Mouse (Mus musculus) stomach, embryonic 14.5 days (tissue): Measurements from ENCODE around the gene Ak1. TPM values are rescaled to one million over a fixed set of nuclear protein-coding genes. Genes with fewer than 3 reads are reported as not detected.

Experiments used
- ATAC-seq: fragments of 200-750 bp; cut with Nextera tagmentation; 2 replicates; pipeline ENCODE4 v1.8.0; 2017; ENCODE audit warnings: low read depth, moderate TSS enrichment; ENCODE audit not compliant: insufficient number of reproducible peaks, insufficient read depth, low FRiP score
- H3K27ac ChIP-seq: fragments of 300-500 bp; sonication (generic); 2 replicates; pipeline ENCODE4 v1.5.1; 2014; ENCODE audit warnings: mild to moderate bottlenecking, low read length, moderate library complexity, mixed read lengths
- H3K27me3 ChIP-seq: fragments of 300-500 bp; sonication (generic); 2 replicates; pipeline ENCODE4 v1.6.1; 2014; ENCODE audit warnings: low read length, control low read depth, mixed read lengths; ENCODE audit not compliant: control insufficient read depth, insufficient read depth
- H3K36me3 ChIP-seq: fragments of 300-500 bp; sonication (generic); 2 replicates; pipeline ENCODE4 v1.6.1; 2014; ENCODE audit warnings: mild to moderate bottlenecking, control low read depth, low read length, moderate library complexity, mixed read lengths; ENCODE audit not compliant: control insufficient read depth, insufficient read depth
- H3K4me1 ChIP-seq: fragments of 300-500 bp; sonication (generic); 2 replicates; pipeline ENCODE4 v1.6.1; 2014; ENCODE audit warnings: low read length, control low read depth, mixed read lengths; ENCODE audit not compliant: control insufficient read depth, insufficient read depth
- H3K4me2 ChIP-seq: fragments of 300-500 bp; sonication (generic); replicated peaks from 2 replicates; pipeline ENCODE4 v1.6.1; 2014; ENCODE audit warnings: low read depth, low read length, control low read depth
- H3K4me3 ChIP-seq: fragments of 300-500 bp; sonication (generic); 2 replicates; pipeline ENCODE4 v1.5.1; 2014; ENCODE audit warnings: low read depth, low read length, control low read depth
- H3K9ac ChIP-seq: fragments of 300-500 bp; sonication (generic); replicated peaks from 2 replicates; pipeline ENCODE4 v1.6.1; 2014; ENCODE audit warnings: low read depth, mild to moderate bottlenecking, control low read depth, low read length, moderate library complexity, mixed read lengths
- H3K9me3 ChIP-seq: fragments of 300-500 bp; sonication (generic); 2 replicates; pipeline ENCODE4 v1.6.1; 2016; ENCODE audit warnings: low read depth, low read length, control low read depth; ENCODE audit not compliant: control insufficient read depth
- WGBS: fragments of 180-500 bp; shearing (Covaris S2); extraction: QIAGEN DNeasy Blood & Tissue Kit; methylation state at CpG from one replicate; pipeline ENCODE4 v1.1.7; 2014; 5-methylcytosine and 5-hydroxymethylcytosine counted together
- polyA plus RNA-seq: library from polyadenylated mRNA; unstranded; fragments of >200 nt; fragmentation: Nextera tagmentation; extraction: Ambion mirVana; gene quantifications from 2 replicates; pipeline ENCODE4 v1.2.1, GENCODE M21; 2014

The Ak1 gene
- polyA plus RNA-seq, 1 experiment from 2014 or later, result 17.1 TPM

DNA sequence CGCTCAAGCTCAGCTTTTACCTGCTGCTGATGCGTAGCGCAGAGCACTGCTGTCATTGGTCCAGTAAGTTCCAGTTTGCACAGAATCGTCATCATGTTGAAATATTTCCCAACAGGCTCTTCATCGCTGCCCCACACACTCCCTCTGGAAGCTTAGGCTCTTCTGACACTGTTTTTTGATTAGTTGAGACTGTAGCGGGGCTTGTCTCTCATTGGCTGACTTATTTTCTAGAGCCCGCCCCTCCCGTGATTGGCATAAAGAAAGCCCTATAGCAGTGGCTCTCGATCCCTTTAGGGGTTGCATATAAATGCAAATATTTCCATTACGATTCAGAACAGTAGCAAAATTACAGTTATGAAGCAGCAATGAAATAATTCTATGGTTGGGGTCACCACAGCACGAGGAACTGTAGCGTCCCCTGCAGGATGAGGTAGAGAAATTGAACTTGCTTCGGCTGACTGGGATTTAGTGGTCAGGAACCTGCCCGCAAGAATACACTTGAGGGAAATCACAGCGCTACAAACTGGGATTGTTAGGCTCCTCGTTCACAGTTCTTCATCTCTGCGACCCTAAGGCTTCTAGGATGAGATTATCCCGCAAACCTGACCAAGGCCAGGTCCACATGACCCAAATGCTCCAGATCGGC is 40.0 kb upstream of the Ak1 start:
- H3K4me1 ChIP-seq, result peaks cover 3% of the 10 kb centered on the region; the same call in 1 of the 2 replicates
- 37% methylated on average over 19 of the region's 19 CpGs for WGBS
- H3K4me3 ChIP-seq, result 0 out of 2 replicates have a peak overlapping the region, but pooled peaks have one; percentile 1
- no peaks in the 10 kb centered on the region for H3K36me3 ChIP-seq
- 0 out of 2 replicates have a peak, but pooled peaks cover 4% of the 10 kb centered on the region for H3K27me3 ChIP-seq
- ATAC-seq, result no peak
- H3K27ac ChIP-seq, result no peak overlapping the region
- no peak overlapping the region for H3K9ac ChIP-seq
- peak overlapping the region; percentile 22 for H3K4me2 ChIP-seq
- no peaks in the 10 kb centered on the region for H3K9me3 ChIP-seq

DNA sequence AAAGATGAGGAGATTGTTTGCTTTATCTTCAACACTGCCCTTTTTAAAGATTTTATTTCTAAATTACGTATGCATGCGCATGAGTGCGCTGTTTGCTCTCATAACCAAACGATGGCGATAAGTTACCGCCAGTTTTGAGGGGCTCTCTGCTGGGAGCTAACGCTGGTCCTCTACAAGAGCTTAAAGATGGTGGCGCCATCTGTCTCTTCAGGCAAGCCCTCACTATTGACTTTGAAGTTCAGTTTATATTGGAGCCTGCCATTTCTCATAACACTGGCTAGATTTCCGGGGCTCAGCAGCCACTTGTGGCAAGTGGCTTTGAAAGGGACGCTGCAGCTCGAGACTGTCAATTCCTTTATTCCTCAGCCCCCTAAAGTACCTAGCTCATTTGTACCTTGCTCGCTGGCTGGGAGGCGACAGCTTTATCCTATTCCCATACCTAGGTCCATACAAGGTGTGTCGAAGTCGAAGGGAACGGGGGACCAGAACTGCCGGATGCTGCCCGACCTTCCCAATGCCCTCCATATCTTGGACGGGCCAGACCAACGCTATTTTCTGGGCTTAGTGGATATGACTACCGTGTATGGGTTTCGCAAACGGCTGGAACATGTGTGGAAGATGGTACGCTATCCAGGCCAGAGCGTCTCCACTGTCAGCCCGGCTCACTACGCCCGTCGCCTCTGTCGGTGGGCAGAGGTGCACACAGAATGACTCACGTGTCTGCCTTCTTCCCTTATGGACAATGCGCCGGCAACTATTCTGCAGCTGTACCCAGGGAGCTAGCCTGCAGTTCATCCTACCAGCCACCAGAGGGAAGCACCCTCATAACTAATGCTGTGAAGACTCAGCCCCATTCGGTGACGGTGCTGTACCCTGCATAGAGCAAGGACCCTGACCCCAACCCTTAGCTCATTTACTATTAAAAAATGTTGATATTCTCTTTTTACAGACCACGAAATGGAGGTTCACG is 38.4 kb upstream of the Ak1 start:
- peak overlapping the region; percentile 40 for H3K4me2 ChIP-seq
- 0 out of 2 replicates have a peak, but pooled peaks cover 4% of the 10 kb centered on the region for H3K27me3 ChIP-seq
- no peaks in the 10 kb centered on the region for H3K36me3 ChIP-seq
- H3K9me3 ChIP-seq, result no peaks in the 10 kb centered on the region
- 13% methylated on average over 37 of the region's 37 CpGs for WGBS
- H3K9ac ChIP-seq, result no peak overlapping the region
- H3K4me1 ChIP-seq, result peaks cover 13% of the 10 kb centered on the region; the same call in 1 of the 2 replicates
- H3K4me3 ChIP-seq, result peak overlapping the region; percentile 5; the same call in 1 of the 2 replicates
- no peak overlapping the region for H3K27ac ChIP-seq
- peak; percentile 67; the same call in 1 of the 2 replicates for ATAC-seq

DNA sequence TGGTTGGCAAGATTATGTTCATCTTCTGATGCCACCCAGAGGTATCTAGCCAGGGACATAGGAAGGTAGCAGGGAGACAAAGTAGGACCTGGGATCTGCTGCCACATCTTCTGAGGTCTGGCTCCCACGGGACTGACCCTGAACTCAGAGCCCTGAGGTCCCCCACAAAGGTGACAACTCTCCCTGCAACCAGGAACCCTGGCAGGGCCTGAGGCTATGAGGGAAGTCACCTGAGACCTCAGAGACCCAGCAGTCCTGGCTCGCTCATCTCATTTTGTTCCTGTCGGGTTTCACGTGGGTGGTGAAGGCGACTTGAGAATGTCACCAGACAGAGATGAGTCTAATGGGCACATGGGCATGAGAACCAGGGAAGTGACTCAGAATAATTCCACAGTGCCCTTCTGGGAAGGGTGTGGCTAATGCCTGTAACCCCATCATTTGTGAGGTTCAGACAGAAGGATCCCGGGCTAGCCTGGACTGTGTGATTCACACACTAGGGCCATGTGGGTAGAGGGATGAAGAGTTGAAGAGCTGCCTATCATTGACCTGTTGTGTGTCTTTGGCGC is 36.3 kb upstream of the Ak1 start:
- Histone ChIP-seq H3K36me3 (no peaks in the 10 kb centered on the region; the same call in 1 of the 2 replicates), H3K27me3 (no peaks in the 10 kb centered on the region), H3K4me2 (no peak overlapping the region), H3K9me3 (no peaks in the 10 kb centered on the region), H3K4me3 (no peak overlapping the region), H3K9ac (no peak overlapping the region), H3K4me1 (peaks cover 16% of the 10 kb centered on the region; the same call in 1 of the 2 replicates), H3K27ac (no peak overlapping the region)
- ATAC-seq, result no peak
- WGBS, result 82% methylated on average over 7 of the region's 7 CpGs

DNA sequence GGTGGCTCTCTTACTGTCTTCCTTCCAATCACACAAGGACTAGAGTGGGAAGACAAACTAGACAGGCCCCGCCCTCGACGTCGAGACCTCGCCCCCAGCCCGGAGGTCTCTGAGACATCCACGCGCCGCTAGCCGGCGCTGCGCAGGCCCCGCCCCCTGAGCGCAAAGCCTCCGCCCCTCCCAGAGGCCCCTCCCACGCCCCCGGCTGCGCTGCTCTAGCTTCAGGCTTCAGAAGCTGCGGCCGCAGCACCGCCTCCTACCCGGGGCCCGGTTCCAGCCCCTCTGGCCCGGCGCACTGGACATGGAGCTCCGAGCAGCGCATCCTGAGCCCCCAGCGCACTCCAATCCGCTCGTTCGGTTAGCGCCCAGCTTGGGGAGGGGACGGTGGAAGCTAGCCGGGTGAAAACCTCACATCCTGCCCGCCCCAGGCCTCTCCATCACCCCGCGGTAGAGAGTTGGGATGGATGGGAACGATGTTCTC is 34.6 kb upstream of the Ak1 start, which contains the start of gene St6galnac4:
Gene St6galnac4, plus strand, starts transcription at position 225 of the 481 bp plus-strand sequence.
- H3K4me3 ChIP-seq, result peak within 1 kb of the TSS; percentile 46
- no peaks in the 10 kb centered on the region for H3K27me3 ChIP-seq
- peak within 1 kb of the TSS; percentile 64 for H3K27ac ChIP-seq
- WGBS, result under 1% methylated on average over 38 of the region's 38 CpGs
- H3K9me3 ChIP-seq, result no peaks in the 10 kb centered on the region
- ATAC-seq, result peak; percentile 90
- peaks cover 16% of the 10 kb centered on the region; the same call in 1 of the 2 replicates for H3K4me1 ChIP-seq
- peak within 1 kb of the TSS; percentile 40 for H3K9ac ChIP-seq
- peak within 1 kb of the TSS; percentile 72 for H3K4me2 ChIP-seq
- no peaks in the 10 kb centered on the region; the same call in 1 of the 2 replicates for H3K36me3 ChIP-seq

DNA sequence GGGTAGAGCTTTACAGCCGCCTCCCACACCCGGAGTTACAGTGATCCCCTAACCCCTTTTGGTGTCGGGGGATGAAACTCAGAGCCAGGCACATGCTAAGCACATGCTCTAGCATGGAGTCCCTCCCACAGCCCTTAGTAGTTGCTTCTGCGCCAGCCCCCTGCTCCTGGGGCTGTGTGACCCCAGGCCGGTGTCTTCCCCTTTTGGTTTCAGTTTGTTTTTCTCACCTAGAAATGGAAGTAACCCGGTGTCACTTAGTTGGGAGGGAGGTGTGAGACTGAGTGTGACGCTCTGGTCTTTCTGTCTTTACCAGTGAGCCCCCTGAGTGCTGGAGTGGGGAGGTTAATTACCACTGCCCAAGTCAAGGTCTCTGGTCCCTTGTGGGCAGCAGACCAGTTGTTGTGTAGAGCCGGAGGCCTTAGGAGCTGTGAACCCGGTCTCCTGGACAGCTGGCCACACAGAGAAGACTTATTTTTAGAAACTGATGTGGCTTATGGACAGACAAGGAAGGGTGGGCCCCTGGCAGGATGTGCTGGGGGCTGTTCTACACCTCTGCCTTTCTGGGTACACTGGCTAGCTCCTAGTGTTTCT is 33.7 kb upstream of the Ak1 start:
- Histone ChIP-seq H3K9ac (peak overlapping the region; percentile 40), H3K27me3 (no peaks in the 10 kb centered on the region), H3K4me1 (peaks cover 16% of the 10 kb centered on the region; the same call in 1 of the 2 replicates), H3K4me3 (peak overlapping the region; percentile 46), H3K27ac (no peak overlapping the region; the same call in 1 of the 2 replicates), H3K9me3 (no peaks in the 10 kb centered on the region), H3K4me2 (peak overlapping the region; percentile 72), H3K36me3 (no peaks in the 10 kb centered on the region; the same call in 1 of the 2 replicates)
- WGBS, result 27% methylated on average over 9 of the region's 9 CpGs
- ATAC-seq, result no peak

DNA sequence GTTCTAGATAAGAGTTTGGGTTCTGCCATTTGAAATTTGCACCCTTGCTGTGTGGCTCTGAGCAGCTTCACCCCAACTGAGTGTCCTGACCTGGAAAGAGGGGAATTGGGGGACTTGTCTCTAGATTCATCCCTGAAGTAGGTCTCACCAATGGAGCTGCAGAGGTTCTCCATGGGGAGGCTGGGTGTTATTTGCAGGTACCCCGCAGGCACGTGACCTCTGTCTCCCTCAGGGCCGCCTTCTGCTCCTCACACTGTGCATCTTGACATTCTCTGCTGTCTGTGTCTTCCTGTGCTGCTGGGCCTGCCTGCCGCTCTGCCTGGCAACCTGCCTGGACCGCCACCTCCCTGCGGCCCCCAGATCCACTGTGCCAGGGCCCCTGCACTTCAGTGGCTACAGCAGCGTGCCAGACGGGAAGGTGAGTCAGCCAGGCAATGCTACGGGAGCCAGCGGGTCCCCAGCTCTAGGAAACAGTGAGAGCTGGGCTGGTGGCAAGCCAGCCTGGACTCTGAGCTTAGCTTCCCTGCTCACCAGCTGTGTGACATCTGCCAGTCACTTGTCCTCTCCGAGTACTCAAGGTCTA is 32.3 kb upstream of the Ak1 start:
- no peaks in the 10 kb centered on the region for H3K27me3 ChIP-seq
- peaks cover 16% of the 10 kb centered on the region; the same call in 1 of the 2 replicates for H3K4me1 ChIP-seq
- no peak overlapping the region for H3K4me3 ChIP-seq
- WGBS, result 78% methylated on average over 11 of the region's 11 CpGs
- no peak overlapping the region for H3K27ac ChIP-seq
- no peaks in the 10 kb centered on the region for H3K9me3 ChIP-seq
- H3K4me2 ChIP-seq, result no peak overlapping the region
- ATAC-seq, result no peak
- peaks cover 3% of the 10 kb centered on the region; the same call in 1 of the 2 replicates for H3K36me3 ChIP-seq
- no peak overlapping the region for H3K9ac ChIP-seq

DNA sequence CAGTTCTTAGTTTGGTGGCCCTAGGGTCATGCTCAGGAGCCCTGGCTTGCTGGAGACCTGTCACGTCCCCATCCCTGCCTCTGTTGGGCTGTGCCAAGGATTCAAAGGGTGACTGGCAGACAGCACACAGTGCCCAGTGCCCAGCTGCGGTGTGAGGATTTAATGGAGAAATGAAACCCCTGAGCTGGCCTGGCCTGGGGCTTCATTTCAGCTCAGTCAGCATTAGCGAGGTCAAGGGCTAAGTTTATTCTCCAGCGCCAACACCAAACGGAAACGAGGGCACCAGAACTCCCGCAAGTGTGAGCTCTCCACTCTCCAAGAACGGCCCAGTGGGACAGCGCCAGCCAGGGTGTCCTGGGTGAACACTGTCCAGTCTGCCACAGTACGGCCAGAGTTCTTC is 31.3 kb upstream of the Ak1 start:
- H3K4me2 ChIP-seq, result no peak overlapping the region
- WGBS, result 63% methylated on average over 10 of the region's 10 CpGs

More for the DNA sequence above, 31.3 kb upstream of the Ak1 start:
- peaks cover 3% of the 10 kb centered on the region; the same call in 1 of the 2 replicates for H3K36me3 ChIP-seq
- no peak for ATAC-seq
- peaks cover 16% of the 10 kb centered on the region; the same call in 1 of the 2 replicates for H3K4me1 ChIP-seq
- H3K9me3 ChIP-seq, result no peaks in the 10 kb centered on the region
- no peaks in the 10 kb centered on the region for H3K27me3 ChIP-seq
- no peak overlapping the region for H3K9ac ChIP-seq
- no peak overlapping the region for H3K27ac ChIP-seq
- H3K4me3 ChIP-seq, result no peak overlapping the region
